Mouse (Mus musculus): Measurements from ENCODE around the gene Nfkbil1. TPM values are rescaled to one million over a fixed set of nuclear protein-coding genes. Genes with fewer than 3 reads are reported as not detected.

Gene Nfkbil1
- total and polyA plus RNA-seq, 3 experiments = 15.2 to 25.9 (median 22.0) TPM

- Histone ChIP-seq H3K9me3 (replicated peaks; ENCODE audit: low read length) (no peaks in the 10 kb centered on the region), H3K4me3 (replicated peaks in 1 of 3; ENCODE audit: low read depth in 2 of 3, low read length in 2 of 3, poor library complexity in 1 of 3) (no peak overlapping the region), H3K79me2 (replicated peaks; ENCODE audit: control insufficient read depth, extremely low read depth, insufficient read depth, poor library complexity, severe bottlenecking) (no peaks in the 10 kb centered on the region), H3K9ac (ENCODE audit: insufficient read depth, low read depth) (no peak overlapping the region), H3K4me2 (ENCODE audit: insufficient read depth, low read depth, poor library complexity, severe bottlenecking) (no peak overlapping the region), H3K36me3 (replicated peaks in 1 of 2; ENCODE audit: control insufficient read depth in 1 of 2, insufficient read depth in 1 of 2, low read length in 1 of 2) (peaks cover 0 to 7% of the 10 kb centered on the region in 2 experiments), H3K27ac (ENCODE audit: insufficient read depth, low read depth) (no peak overlapping the region), H3K27me3 (replicated peaks) (no peaks in the 10 kb centered on the region), H3K4me1 (ENCODE audit: control insufficient read depth in 1 of 2, insufficient read depth in 2 of 2) (peaks cover 39 to 68% of the 10 kb centered on the region in 2 experiments)
- dilution Hi-C loops (cut with MboI; ENCODE audit: extremely low pct_ligation_motif_present, extremely low pct_unique_long_range_greater_than_20kb, low sequenced_read_pairs) = no loop called here
- in situ Hi-C loops (cut with MboI; ENCODE audit: low pct_ligation_motif_present, low pct_unique_long_range_greater_than_20kb, low sequenced_read_pairs) = no loop called here
- no peak for DNase-seq (ENCODE audit: extremely low read depth)
- peak; percentile 12; the same call in 1 of the 2 replicates for TF ChIP-seq ELF1 (IDR thresholded peaks at IDR 0.05; ENCODE audit: low read depth, low read length)
- no peak for TF ChIP-seq EP300 (IDR thresholded peaks at IDR 0.05; ENCODE audit: low read length)
These were observed 46.4 kb downstream of the Nfkbil1 start for GRCm38 (mm10) chr17:35189186-35189585.

- Histone ChIP-seq H3K9ac (ENCODE audit: insufficient read depth, low read depth) (peak within 1 kb of the TSS; percentile 10; the same call in 1 of the 2 replicates), H3K27ac (ENCODE audit: insufficient read depth, low read depth) (peak within 1 kb of the TSS; percentile 71), H3K4me3 (replicated peaks in 1 of 3; ENCODE audit: low read depth in 2 of 3, low read length in 2 of 3, poor library complexity in 1 of 3) (peak within 1 kb of the TSS in 1 of 3 experiments; percentile 22), H3K4me1 (ENCODE audit: control insufficient read depth in 1 of 2, insufficient read depth in 2 of 2) (peaks cover 30 to 69% of the 10 kb centered on the region in 2 experiments), H3K9me3 (replicated peaks; ENCODE audit: low read length) (no peaks in the 10 kb centered on the region), H3K27me3 (replicated peaks) (no peaks in the 10 kb centered on the region), H3K4me2 (ENCODE audit: insufficient read depth, low read depth, poor library complexity, severe bottlenecking) (peak within 1 kb of the TSS; percentile 51), H3K79me2 (replicated peaks; ENCODE audit: control insufficient read depth, extremely low read depth, insufficient read depth, poor library complexity, severe bottlenecking) (no peaks in the 10 kb centered on the region), H3K36me3 (replicated peaks in 1 of 2; ENCODE audit: control insufficient read depth in 1 of 2, insufficient read depth in 1 of 2, low read length in 1 of 2) (peaks cover 0 to 11% of the 10 kb centered on the region in 2 experiments)
- DNase-seq (ENCODE audit: extremely low read depth) = no peak
- TF ChIP-seq RCOR1 (conservative IDR thresholded peaks at IDR 0.05; ENCODE audit: low read depth, low read length) = no peak
- TF ChIP-seq POLR2A (IDR thresholded peaks at IDR 0.05; ENCODE audit: low read depth, low read length) = peak; percentile 43
- no peak for TF ChIP-seq CHD2 (IDR thresholded peaks at IDR 0.05; ENCODE audit: low read length)
- no peak for TF ChIP-seq KAT2A (IDR thresholded peaks at IDR 0.05; ENCODE audit: insufficient replicate concordance, low read length)
- TF ChIP-seq MAFK (IDR thresholded peaks at IDR 0.05; ENCODE audit: insufficient replicate concordance, low read length) = no peak
- TF ChIP-seq NELFE (IDR thresholded peaks at IDR 0.05; ENCODE audit: low read depth, low read length) = no peak
- TF ChIP-seq EP300 (IDR thresholded peaks at IDR 0.05; ENCODE audit: low read length) = peak; percentile 25; the same call in 1 of the 2 replicates
- peak; percentile 49 for TF ChIP-seq USF1 (IDR thresholded peaks at IDR 0.05; ENCODE audit: low read depth, low read length)
- TF ChIP-seq UBTF (IDR thresholded peaks at IDR 0.05; ENCODE audit: low read depth, low read length) = no peak
- TF ChIP-seq JUND (conservative IDR thresholded peaks at IDR 0.05; ENCODE audit: low read depth, low read length) = no peak
- TF ChIP-seq BHLHE40 (IDR thresholded peaks at IDR 0.05; ENCODE audit: low read depth, low read length) = peak; percentile 59
- peak; percentile 31 for TF ChIP-seq ZNF384 (IDR thresholded peaks at IDR 0.05; ENCODE audit: low read depth, low read length)
- peak; percentile 58; the same call in 1 of the 2 replicates for TF ChIP-seq IRF4 (IDR thresholded peaks at IDR 0.05; ENCODE audit: low read depth, low read length)
- no peak for TF ChIP-seq CTCF (conservative IDR thresholded peaks at IDR 0.05 in 1 of 2, IDR thresholded peaks at IDR 0.05 in 1 of 2; ENCODE audit: low read depth in 2 of 2, low read length in 2 of 2)
- TF ChIP-seq CHD1 (IDR thresholded peaks at IDR 0.05; ENCODE audit: low read depth, low read length) = no peak
- TF ChIP-seq E2F4 (IDR thresholded peaks at IDR 0.05; ENCODE audit: insufficient replicate concordance, low read depth, low read length) = no peak
- no peak for TF ChIP-seq POLR2AphosphoS2 (IDR thresholded peaks at IDR 0.05; ENCODE audit: low read depth, low read length)
- peak; percentile 69 for TF ChIP-seq HCFC1 (IDR thresholded peaks at IDR 0.05; ENCODE audit: low read depth, low read length)
- TF ChIP-seq MAX (IDR thresholded peaks at IDR 0.05; ENCODE audit: low read length) = no peak
- TF ChIP-seq JUN (IDR thresholded peaks at IDR 0.05; ENCODE audit: insufficient read depth, low read depth, low read length) = no peak
- TF ChIP-seq ZKSCAN1 (IDR thresholded peaks at IDR 0.05; ENCODE audit: borderline replicate concordance, low read depth, low read length) = no peak
- no peak for TF ChIP-seq USF2 (conservative IDR thresholded peaks at IDR 0.05; ENCODE audit: low read depth, low read length)
- TF ChIP-seq ELF1 (IDR thresholded peaks at IDR 0.05; ENCODE audit: low read depth, low read length) = peak; percentile 79
- 0 out of 2 replicates have a peak, but pooled peaks have one; percentile 31 for TF ChIP-seq TCF12 (IDR thresholded peaks at IDR 0.05; ENCODE audit: low read depth, low read length)
- dilution Hi-C loops (cut with MboI; ENCODE audit: extremely low pct_ligation_motif_present, extremely low pct_unique_long_range_greater_than_20kb, low sequenced_read_pairs) = no loop called here
- in situ Hi-C loops (cut with MboI; ENCODE audit: low pct_ligation_motif_present, low pct_unique_long_range_greater_than_20kb, low sequenced_read_pairs) = no loop called here
These were observed 47.5 kb downstream of the Nfkbil1 start, which contains the start of gene Lst1 for GRCm38 (mm10) chr17:35187959-35188610. Lst1 (minus strand) TSS chr17:35188439.
